Mouse (Mus musculus) T-helper 17 cell (primary cell): ENCODE measurements around the gene D730048I06Rik.
"Not testable (repeated sequence)": the region's sequence is repeated elsewhere in the genome, so short reads cannot be mapped to it uniquely, and the experiment has no call there.

Experiments used
- in situ Hi-C, 2 experiments: fragments of 300-600 bp; cut with MboI, MseI; formaldehyde crosslinking; loops; 1 replicate in 1 of 2; 2 replicates in 1 of 2; pipeline ENCODE4 v1.15.1; 2025; ENCODE audit warnings: high pct_unique_total_duplicates in 2 of 2

Gene D730048I06Rik

DNA sequence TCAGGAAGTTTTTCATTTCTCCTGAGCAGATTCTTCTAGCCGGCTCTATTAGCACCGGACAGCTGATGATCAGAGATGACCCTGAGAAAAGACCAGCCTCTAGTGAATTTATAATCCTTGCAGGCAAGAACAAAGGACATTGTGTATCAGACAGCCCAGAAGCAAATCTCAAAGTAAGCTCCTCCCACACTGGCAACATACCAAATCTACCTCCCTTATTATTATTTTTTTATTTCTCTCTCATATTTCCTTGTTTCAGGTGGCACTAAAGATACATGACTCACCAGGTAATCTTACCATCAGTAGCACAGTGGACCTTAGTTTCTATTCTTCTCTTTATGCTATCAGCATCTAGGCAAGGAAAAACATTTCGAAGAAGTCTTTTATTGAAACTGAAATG is at the start of gene D730048I06Rik, which contains the start of gene Gm27235:
D730048I06Rik (minus strand) TSS at position 112 of the 400 bp plus-strand sequence.
Gm27235 (minus strand) TSS at position 101 of the 400 bp plus-strand sequence.
- in situ Hi-C loops, result no loop called here

GRCm38 (mm10) chr9:35817881-35818280 is 28.0 kb upstream of the D730048I06Rik start:
- in situ Hi-C loops, result not testable (repeated sequence)

DNA sequence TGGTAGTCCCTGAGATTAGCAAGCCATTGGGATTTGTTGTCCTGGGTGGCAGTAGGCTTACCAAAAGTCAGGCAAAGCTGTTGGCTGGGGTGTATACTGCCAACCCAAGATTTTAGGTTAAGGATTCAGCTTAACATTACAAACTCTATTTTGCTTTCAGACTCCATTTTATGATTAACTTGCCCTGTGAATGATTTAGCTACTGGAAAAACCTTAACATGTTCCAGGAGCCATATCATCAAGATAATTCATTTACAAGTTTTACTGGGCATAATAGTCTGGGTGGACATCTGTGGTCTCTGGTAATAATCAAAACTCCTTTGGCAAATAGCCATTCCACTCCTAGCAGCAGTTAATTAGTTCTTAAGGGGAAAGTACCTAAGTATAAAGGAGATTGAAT is 8.2 kb upstream of the D730048I06Rik start:
- in situ Hi-C loops, result no loop called here

DNA sequence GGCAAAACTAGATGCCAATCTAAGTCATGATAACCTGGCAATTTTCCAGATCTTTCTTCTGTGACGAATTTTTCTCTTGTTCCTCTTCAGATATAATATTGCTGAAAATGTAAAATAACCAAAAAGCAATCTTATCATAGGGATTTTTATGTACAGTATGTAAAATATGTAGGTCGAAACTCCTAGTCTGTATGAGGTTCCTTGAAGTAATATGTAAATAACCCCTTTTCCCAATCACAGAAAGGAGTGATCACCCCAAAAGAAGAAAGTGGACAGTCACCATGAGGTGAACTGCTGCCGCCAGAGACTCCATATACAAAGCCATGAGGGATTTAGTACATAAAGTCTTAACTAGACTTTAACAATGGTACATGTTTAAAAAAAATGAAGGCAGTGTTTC is 11.9 kb downstream of the D730048I06Rik start, which contains the start of gene Gm17727:
Gm17727 (minus strand) TSS at position 101 of the 400 bp plus-strand sequence.
- in situ Hi-C loops, result no loop called here

DNA sequence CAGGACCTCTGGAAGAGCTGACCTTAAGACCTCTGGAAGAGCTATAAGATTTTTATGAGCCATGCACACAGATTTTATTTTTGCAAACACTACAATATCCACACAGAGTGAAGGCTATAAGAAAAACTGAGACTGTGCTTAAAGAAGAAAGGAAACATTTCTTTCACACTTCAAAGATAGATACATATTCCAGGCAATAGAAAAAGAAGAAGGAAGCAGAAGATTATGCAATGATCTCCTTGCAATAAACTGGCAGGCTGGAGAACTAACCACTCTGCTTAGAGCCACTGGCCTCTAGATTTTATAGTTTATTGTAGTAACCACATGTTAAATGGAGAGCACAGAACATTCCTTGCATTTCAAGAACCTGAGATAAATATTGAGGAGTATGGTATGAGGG is 33.1 kb downstream of the D730048I06Rik start:
- in situ Hi-C loops, result no loop called here

DNA sequence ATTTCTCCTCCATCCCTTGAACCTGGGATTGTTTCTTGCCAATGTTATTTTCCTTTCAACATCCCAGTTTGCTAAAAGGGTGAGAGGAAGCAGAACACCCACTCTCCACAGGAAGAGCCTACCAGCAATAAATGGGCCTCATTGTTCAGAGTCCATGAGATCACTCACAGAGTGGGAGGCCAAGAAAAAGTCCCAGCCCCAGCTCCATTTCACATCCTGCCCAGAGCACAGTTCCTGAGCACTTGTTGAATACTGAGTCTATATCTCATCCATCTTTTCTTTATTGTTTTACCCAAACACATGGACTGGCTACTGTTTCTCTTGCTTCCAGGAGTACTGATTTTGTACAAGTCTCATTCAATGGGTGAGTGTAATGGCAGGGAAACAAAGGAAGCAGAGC is 49.2 kb downstream of the D730048I06Rik start, which contains the start of gene Gm17677:
Gm17677 (plus strand) TSS at position 301 of the 400 bp plus-strand sequence.
- in situ Hi-C loops, result no loop called here
